Mouse (Mus musculus): Measurements from ENCODE around the gene Tk1. TPM values are rescaled to one million over a fixed set of nuclear protein-coding genes. Genes with fewer than 3 reads are reported as not detected.
A peak's percentile ranks its signal among the peaks of the same experiment; 100 is the strongest.

Gene Tk1
- polyA plus RNA-seq, 1 experiment, result 17.8 TPM

DNA sequence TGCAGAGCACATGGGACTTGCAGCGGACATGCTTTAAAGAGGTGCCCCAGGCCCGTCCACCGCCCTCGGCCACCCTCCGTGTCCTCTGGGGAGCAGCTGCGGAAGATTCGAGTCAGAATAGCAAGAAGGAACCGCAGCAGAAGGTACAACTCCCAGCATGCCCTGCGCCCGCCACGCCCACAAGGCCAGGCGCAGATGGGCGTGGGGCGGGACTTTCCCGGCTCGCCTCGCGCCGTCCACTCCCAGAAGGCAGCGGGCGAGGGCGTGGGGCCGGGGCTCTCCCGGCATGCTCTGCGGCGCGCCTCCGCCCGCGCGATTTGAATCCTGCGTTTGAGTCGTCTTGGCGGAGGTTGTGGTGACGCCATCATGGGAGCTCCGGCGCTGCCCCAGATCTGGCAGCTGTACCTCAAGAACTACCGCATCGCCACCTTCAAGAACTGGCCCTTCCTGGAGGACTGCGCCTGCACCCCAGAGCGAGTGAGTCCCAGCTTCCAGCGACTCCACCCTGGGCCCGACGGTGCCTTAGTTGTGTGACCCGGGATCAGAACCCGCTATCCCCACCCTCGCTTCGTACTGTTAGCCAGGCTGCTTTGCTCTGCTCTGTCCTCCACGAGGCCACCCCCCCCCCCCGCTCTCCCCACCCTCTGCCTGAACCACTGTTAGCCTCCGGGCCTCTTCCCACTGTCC lies 23.2 kb upstream of the Tk1 start, which contains the start of gene Birc5:
TSS of gene Birc5 (plus strand) at position 267 of the 687 bp plus-strand sequence.
- Histone ChIP-seq H3K9me3 (ENCODE audit: control insufficient read depth, low read length) (no peaks in the 10 kb centered on the region), H3K36me3 (ENCODE audit: control insufficient read depth) (peaks cover 46% of the 10 kb centered on the region), H3K27me3 (ENCODE audit: control insufficient read depth) (no peaks in the 10 kb centered on the region; the same call in 1 of the 2 replicates), H3K4me1 (ENCODE audit: control insufficient read depth) (peaks cover 61% of the 10 kb centered on the region), H3K4me3 (replicated peaks) (peak within 1 kb of the TSS; percentile 89)
- no peak for TF ChIP-seq TAL1 (IDR thresholded peaks at IDR 0.05; ENCODE audit: low read length)

DNA sequence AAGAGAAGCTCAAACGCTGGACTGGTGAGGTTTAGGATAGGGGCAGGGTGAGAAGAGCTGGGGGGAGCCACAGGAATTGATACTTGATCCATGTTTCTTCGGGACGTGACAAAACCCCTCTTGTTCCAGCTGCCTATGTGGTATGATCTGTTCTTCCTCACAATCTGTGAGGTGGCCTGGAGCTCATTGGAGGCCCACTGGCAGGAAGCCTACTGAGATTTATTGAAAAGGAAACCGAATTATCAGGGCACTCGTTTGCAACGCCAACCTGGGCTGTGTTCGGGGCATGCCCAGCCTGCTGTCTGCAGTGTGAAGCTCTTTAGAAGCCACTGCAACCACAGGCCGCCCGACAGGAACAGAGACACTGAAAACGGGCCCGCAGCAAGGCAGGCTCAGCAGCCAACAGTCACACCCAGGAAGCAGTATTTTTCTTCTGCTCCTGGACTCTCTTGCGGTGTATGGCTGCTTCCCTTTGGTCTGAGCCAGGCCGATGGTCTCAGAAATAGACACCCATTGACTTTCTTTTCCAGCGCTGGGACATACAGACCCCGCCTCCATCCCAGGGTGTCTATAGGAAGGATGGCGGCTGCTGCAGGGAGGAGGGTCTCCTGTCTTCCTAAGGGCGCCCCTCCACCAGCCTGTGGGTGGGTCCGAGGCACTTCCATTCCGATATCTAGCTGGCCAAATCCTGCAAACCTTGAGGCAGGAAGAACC lies 22.5 kb upstream of the Tk1 start:
- Histone ChIP-seq H3K36me3 (ENCODE audit: control insufficient read depth) (peaks cover 39% of the 10 kb centered on the region), H3K27me3 (ENCODE audit: control insufficient read depth) (no peaks in the 10 kb centered on the region; the same call in 1 of the 2 replicates), H3K4me3 (replicated peaks) (peak overlapping the region; percentile 89), H3K4me1 (ENCODE audit: control insufficient read depth) (peaks cover 59% of the 10 kb centered on the region), H3K9me3 (ENCODE audit: control insufficient read depth, low read length) (no peaks in the 10 kb centered on the region)
- no peak for TF ChIP-seq TAL1 (IDR thresholded peaks at IDR 0.05; ENCODE audit: low read length)
- TF ChIP-seq GATA1 (IDR thresholded peaks at IDR 0.05; ENCODE audit: low read length), result no peak

DNA sequence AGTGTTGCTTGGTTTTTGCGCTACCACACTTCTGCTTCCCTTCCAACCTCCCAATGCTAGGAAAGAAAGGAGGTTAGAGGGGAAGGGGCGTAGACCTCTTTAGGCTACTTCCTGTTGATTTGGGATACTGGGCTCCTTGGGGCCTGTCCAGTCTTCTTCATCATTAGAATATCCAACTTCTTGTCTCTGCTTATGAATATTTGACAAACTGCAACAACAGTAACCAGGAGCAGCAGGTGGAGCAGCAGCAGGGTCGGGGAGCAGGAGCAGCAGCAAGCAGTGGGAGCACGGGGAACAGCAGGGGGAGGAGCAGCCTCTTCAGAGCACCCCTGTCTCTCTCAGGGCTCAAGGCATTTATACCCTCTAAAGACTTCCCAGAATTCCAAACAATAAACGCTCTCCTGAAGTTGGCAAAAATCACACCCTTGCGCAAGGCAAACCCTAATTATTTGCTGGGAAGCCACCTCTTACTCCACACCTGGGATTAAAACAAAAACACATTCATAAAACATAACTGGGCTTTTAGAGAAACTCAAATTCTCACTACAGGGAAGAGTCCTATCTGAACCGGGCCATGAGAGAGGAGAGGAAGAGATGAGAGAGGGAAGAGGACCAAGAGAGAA lies 21.8 kb upstream of the Tk1 start:
- peaks cover 54% of the 10 kb centered on the region for H3K4me1 ChIP-seq (ENCODE audit: control insufficient read depth)
- no peaks in the 10 kb centered on the region; the same call in 1 of the 2 replicates for H3K27me3 ChIP-seq (ENCODE audit: control insufficient read depth)
- TF ChIP-seq GATA1 (IDR thresholded peaks at IDR 0.05; ENCODE audit: low read length) (no peak), TAL1 (IDR thresholded peaks at IDR 0.05; ENCODE audit: low read length) (no peak)
- H3K36me3 ChIP-seq (ENCODE audit: control insufficient read depth), result peaks cover 32% of the 10 kb centered on the region
- peak overlapping the region; percentile 89 for H3K4me3 ChIP-seq (replicated peaks)
- H3K9me3 ChIP-seq (ENCODE audit: control insufficient read depth, low read length), result no peaks in the 10 kb centered on the region

DNA sequence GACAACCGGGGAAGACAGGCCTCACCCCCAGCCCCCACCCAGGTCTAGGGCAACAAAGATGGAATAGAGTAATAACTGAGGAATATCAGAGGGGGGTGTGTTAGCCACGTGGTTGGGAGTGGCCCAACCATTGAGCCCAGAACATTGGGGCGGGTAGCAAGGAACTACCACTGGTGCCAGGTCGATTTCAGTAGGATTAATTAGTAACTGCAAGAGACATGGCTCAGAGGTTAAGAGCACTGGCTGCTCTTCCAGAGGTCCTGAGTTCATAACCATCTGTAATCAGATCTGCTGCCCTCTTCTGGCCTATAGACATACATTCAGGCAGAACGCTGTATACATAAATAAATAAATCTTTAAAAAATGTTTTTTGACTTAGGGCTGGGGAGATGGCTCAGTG lies 20.7 kb upstream of the Tk1 start:
- H3K4me3 ChIP-seq (replicated peaks), result no peak overlapping the region
- peaks cover 21% of the 10 kb centered on the region for H3K36me3 ChIP-seq (ENCODE audit: control insufficient read depth)
- TF ChIP-seq GATA1 (IDR thresholded peaks at IDR 0.05; ENCODE audit: low read length), result no peak
- TF ChIP-seq TAL1 (IDR thresholded peaks at IDR 0.05; ENCODE audit: low read length), result no peak
- H3K27me3 ChIP-seq (ENCODE audit: control insufficient read depth), result no peaks in the 10 kb centered on the region
- peaks cover 54% of the 10 kb centered on the region for H3K4me1 ChIP-seq (ENCODE audit: control insufficient read depth)
- H3K9me3 ChIP-seq (ENCODE audit: control insufficient read depth, low read length), result no peaks in the 10 kb centered on the region

DNA sequence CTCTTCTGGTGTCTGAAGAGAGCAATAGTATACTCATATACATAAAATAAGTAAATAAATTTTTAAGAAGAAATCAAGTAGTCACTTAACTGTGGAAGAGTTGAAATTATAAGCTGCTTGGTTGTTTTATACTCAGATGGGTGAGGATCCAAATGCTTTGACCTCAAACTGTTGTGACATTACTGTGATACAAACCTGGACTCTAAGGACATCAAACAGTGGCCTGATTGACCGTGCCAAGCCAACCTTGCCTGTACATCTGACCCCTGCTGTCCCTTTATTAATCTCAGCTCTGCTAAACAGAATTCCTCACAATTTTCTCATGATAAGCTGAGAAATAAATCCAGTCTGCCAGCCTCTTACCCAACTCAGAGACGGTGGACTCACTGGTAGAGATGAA lies 19.8 kb upstream of the Tk1 start:
- TF ChIP-seq GATA1 (IDR thresholded peaks at IDR 0.05; ENCODE audit: low read length) (no peak), TAL1 (IDR thresholded peaks at IDR 0.05; ENCODE audit: low read length) (no peak)
- peaks cover 57% of the 10 kb centered on the region for H3K4me1 ChIP-seq (ENCODE audit: control insufficient read depth)
- no peaks in the 10 kb centered on the region for H3K27me3 ChIP-seq (ENCODE audit: control insufficient read depth)
- H3K4me3 ChIP-seq (replicated peaks), result no peak overlapping the region
- H3K36me3 ChIP-seq (ENCODE audit: control insufficient read depth), result peaks cover 12% of the 10 kb centered on the region
- H3K9me3 ChIP-seq (ENCODE audit: control insufficient read depth, low read length), result no peaks in the 10 kb centered on the region

DNA sequence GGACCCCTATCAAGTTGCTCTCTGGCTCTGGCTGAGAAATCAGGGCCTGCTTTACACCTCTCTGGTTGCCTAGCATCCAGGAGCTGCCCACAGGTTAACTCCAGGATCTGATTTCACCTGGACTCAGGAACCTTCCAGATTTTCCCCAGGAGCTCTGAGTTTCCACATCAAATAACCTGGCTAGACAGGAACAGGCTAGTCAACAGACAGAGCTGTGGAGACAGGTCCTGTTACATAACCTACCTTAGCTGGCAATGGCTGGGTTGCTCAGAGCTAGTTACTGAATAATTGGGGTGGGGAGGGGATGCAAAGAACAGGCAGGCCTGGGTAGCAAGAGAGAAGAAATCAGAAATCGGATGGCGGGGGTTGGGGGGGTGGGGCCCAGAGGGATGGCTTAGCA lies 19.1 kb upstream of the Tk1 start:
- Histone ChIP-seq H3K36me3 (ENCODE audit: control insufficient read depth) (peaks cover 5% of the 10 kb centered on the region), H3K4me1 (ENCODE audit: control insufficient read depth) (peaks cover 58% of the 10 kb centered on the region), H3K9me3 (ENCODE audit: control insufficient read depth, low read length) (no peaks in the 10 kb centered on the region), H3K27me3 (ENCODE audit: control insufficient read depth) (no peaks in the 10 kb centered on the region), H3K4me3 (replicated peaks) (no peak overlapping the region)
- no peak for TF ChIP-seq GATA1 (IDR thresholded peaks at IDR 0.05; ENCODE audit: low read length)
- no peak for TF ChIP-seq TAL1 (IDR thresholded peaks at IDR 0.05; ENCODE audit: low read length)

DNA sequence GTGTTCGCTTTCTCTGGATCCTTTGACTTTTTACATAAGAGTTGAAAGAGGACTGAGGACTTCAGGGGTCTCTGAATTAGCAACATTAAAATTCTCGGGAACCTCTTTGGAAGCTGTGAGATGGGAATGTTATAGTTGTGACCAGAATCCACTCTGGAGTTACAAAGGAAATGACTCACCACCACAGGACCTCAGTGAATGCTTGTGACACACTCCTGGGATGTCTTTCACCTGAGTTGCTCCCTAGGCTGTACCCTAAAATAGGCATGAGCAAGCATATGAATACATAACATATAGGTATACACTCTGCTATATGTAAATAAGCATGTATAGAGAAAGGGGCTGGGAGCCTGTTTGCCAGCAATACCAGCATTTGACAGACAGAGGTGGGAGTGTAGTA lies 17.5 kb upstream of the Tk1 start:
- H3K27me3 ChIP-seq (ENCODE audit: control insufficient read depth), result no peaks in the 10 kb centered on the region
- TF ChIP-seq GATA1 (IDR thresholded peaks at IDR 0.05; ENCODE audit: low read length), result no peak
- H3K4me1 ChIP-seq (ENCODE audit: control insufficient read depth), result peaks cover 70% of the 10 kb centered on the region
- no peaks in the 10 kb centered on the region for H3K9me3 ChIP-seq (ENCODE audit: control insufficient read depth, low read length)
- no peaks in the 10 kb centered on the region; the same call in 1 of the 2 replicates for H3K36me3 ChIP-seq (ENCODE audit: control insufficient read depth)
- H3K4me3 ChIP-seq (replicated peaks), result no peak overlapping the region

DNA sequence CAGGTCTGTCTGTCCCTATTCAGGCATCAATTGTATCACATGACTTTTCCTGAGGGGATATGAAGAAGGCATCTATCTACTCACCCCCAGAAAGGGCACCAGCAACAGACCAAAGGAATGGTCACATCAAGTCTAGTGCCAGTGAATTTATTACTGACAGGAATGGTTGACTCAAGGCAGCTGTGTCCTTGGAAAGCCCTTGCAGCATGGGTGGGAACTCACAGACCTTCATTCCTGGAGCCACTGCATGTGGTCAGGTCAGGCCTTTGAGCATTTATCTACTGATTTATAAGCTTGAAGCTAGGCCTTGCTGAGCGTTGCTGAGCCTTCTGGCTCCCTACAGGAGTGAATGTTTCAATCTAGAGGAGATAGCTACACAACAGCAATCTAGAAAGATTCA lies 15.0 kb upstream of the Tk1 start:
- H3K4me3 ChIP-seq (replicated peaks), result no peak overlapping the region
- no peaks in the 10 kb centered on the region for H3K9me3 ChIP-seq (ENCODE audit: control insufficient read depth, low read length)
- peaks cover 2% of the 10 kb centered on the region for H3K36me3 ChIP-seq (ENCODE audit: control insufficient read depth)
- no peak for TF ChIP-seq TAL1 (IDR thresholded peaks at IDR 0.05; ENCODE audit: low read length)
- TF ChIP-seq GATA1 (IDR thresholded peaks at IDR 0.05; ENCODE audit: low read length), result no peak
- H3K27me3 ChIP-seq (ENCODE audit: control insufficient read depth), result no peaks in the 10 kb centered on the region
- peaks cover 70% of the 10 kb centered on the region for H3K4me1 ChIP-seq (ENCODE audit: control insufficient read depth)

DNA sequence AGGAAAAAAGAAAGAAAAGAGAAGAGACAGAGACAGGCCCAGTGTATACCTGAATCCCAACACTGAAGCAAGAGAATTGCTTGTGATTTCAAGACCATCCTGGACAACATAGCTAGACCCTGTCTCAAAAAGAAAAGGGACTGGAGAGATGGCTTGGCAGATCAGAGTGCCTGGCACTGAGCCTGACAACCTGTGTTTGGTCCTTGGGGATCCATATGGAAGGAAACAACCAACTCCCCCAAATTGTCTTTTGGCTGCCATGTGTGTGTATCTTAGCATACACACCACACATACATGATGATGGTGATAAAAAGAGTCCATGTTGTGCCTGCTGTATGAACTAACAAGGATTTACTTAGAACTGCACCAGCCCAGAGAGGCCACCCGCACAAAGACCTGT lies 13.1 kb upstream of the Tk1 start:
- Histone ChIP-seq H3K4me1 (ENCODE audit: control insufficient read depth) (peaks cover 84% of the 10 kb centered on the region), H3K9me3 (ENCODE audit: control insufficient read depth, low read length) (no peaks in the 10 kb centered on the region), H3K36me3 (ENCODE audit: control insufficient read depth) (peaks cover 8% of the 10 kb centered on the region), H3K4me3 (replicated peaks) (peak overlapping the region; percentile 19), H3K27me3 (ENCODE audit: control insufficient read depth) (no peaks in the 10 kb centered on the region)
- TF ChIP-seq TAL1 (IDR thresholded peaks at IDR 0.05; ENCODE audit: low read length), result no peak
- TF ChIP-seq GATA1 (IDR thresholded peaks at IDR 0.05; ENCODE audit: low read length), result no peak

Measured in erythroblast, embryonic 14.5 days (primary cell).